Mouse (Mus musculus) megakaryocyte, embryonic 14.5 days (primary cell): ENCODE results near the gene Slc17a1.

Experiments used
- FLI1 ChIP-seq: IDR thresholded peaks from 2 replicates; pipeline ENCODE4 v1.6.1; 2012; ENCODE audit warnings: low read length, inconsistent platforms, mixed read lengths
- GATA1 ChIP-seq: IDR thresholded peaks from 3 replicates; pipeline ENCODE4 v1.6.1; 2012; ENCODE audit warnings: mixed read lengths, low read length, inconsistent platforms, borderline replicate concordance

GRCm38 (mm10) chr13:23940291-23940690 lies 72.7 kb downstream of the Slc17a1 start:
- TF ChIP-seq FLI1 (no peak), GATA1 (no peak)
